Mouse (Mus musculus): ENCODE results near the gene Foxj3. TPM values are rescaled to one million over a fixed set of nuclear protein-coding genes. Genes with fewer than 3 reads are reported as not detected.

Foxj3 gene
- polyA plus RNA-seq, 1 experiment = 48.6 TPM

DNA sequence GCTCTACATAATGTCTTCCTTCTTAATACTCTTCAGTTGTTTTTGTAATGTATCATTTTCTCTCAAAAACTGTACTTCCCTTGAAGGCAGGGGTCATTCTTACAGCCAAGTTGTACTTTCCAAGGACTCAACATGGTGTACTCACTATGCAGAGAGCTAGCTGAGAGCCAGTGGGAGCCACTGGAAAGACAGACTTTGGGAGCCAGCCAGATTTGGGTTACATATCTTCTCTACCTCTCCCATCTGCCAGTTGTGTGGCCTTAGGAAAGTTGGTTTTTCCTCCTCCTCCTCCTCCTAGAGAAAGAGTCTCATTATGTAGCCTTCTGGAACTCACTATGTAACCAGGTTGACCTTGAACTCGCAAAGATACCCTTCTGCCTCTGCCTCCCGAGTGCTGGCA lies 12.3 kb upstream of the Foxj3 start:
- Histone ChIP-seq H3K4me1 (ENCODE audit: control insufficient read depth, insufficient read depth, low read length) (no peaks in the 10 kb centered on the region), H3K4me3 (ENCODE audit: insufficient read depth, low read length) (no peak overlapping the region)
- no peak for TF ChIP-seq POLR2A (IDR thresholded peaks at IDR 0.05; ENCODE audit: low read depth, low read length)
- TF ChIP-seq CTCF (IDR thresholded peaks at IDR 0.05; ENCODE audit: borderline replicate concordance, insufficient read depth, low read length) = no peak

DNA sequence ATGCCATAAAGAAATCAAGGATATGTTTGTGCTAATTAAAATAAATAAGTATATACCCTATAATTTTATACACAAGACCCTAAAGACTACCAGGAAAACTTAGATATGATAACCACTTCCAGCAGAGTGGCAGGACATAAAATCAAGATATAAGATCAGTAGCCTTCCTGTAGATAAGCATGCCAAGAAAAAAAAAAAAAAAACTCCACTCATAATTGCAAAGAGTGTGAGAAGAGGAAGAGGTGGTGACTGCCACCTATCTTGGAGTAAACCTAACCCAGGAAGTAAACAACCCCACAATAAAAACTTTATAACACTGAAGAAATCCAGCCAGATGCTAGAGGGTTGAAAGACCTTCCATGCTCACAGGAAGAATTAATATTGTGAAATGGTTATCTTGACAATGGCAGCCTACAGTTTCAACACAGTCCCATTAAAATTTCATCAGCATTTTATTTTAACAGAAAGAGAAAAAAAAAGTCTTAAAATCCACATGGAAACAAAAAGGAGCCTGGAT lies 10.4 kb upstream of the Foxj3 start:
- Histone ChIP-seq H3K4me3 (ENCODE audit: insufficient read depth, low read length) (no peak overlapping the region), H3K27ac (ENCODE audit: insufficient read depth, low read length) (no peak overlapping the region), H3K4me1 (ENCODE audit: control insufficient read depth, insufficient read depth, low read length) (no peaks in the 10 kb centered on the region)
- TF ChIP-seq POLR2A (IDR thresholded peaks at IDR 0.05; ENCODE audit: low read depth, low read length) (no peak), CTCF (IDR thresholded peaks at IDR 0.05; ENCODE audit: borderline replicate concordance, insufficient read depth, low read length) (no peak)

More for the DNA sequence above, 12.3 kb upstream of the Foxj3 start:
- no peak overlapping the region for H3K27ac ChIP-seq (ENCODE audit: insufficient read depth, low read length)

- Histone ChIP-seq H3K4me1 (ENCODE audit: control insufficient read depth, insufficient read depth, low read length) (peaks cover 3% of the 10 kb centered on the region; the same call in 1 of the 2 replicates), H3K27ac (ENCODE audit: insufficient read depth, low read length) (no peak overlapping the region), H3K4me3 (ENCODE audit: insufficient read depth, low read length) (no peak overlapping the region)
- TF ChIP-seq POLR2A (IDR thresholded peaks at IDR 0.05; ENCODE audit: low read depth, low read length) = no peak
These were observed 5.0 kb upstream of the Foxj3 start for GRCm38 (mm10) chr4:119531813-119532212.

DNA sequence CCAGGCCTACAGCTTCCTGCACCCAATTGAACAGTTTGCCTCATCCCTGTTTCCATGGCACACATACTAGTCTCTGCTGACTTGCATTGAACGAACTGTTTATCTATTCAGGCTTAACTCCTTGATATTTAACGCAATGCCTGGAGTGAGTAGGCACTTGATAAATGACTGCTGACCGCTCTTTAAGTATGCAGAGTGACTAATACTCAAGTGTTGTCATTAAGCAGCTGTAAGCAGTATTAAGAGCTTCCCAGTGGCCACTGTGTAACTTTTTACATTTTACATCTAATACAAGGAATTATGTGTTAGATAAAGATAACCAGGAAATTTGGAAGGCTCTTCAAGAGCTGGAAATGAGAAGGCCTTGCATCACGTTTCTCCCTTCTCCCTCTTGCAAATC lies 1.7 kb upstream of the Foxj3 start:
- H3K27ac ChIP-seq (ENCODE audit: insufficient read depth, low read length) = no peak overlapping the region
- peaks cover 3% of the 10 kb centered on the region; the same call in 1 of the 2 replicates for H3K4me1 ChIP-seq (ENCODE audit: control insufficient read depth, insufficient read depth, low read length)
- H3K4me3 ChIP-seq (ENCODE audit: insufficient read depth, low read length) = no peak overlapping the region
- no peak for TF ChIP-seq CTCF (IDR thresholded peaks at IDR 0.05; ENCODE audit: borderline replicate concordance, insufficient read depth, low read length)
- TF ChIP-seq POLR2A (IDR thresholded peaks at IDR 0.05; ENCODE audit: low read depth, low read length) = no peak

DNA sequence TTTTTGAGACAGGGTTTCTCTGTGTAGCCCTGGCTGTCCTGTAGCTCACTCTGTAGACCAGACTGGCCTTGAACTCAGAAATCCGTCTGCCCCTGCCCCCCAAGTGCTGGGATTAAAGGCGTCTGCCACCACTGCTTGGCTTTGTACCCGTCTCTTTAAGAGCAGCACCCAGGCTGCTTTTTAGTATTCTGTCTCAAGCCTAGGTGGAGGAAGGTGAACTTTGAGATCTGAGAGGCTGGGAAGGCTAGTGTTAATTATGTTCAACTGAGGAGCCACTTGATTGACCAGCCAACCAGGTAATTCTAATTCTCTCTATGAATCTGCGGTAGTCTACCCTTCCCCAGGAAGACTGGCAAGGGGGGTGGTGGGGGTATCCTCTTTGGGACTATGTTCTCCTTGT lies 632 bp downstream of the Foxj3 start:
- H3K4me1 ChIP-seq (ENCODE audit: control insufficient read depth, insufficient read depth, low read length) = peaks cover 3% of the 10 kb centered on the region; the same call in 1 of the 2 replicates
- no peak overlapping the region for H3K4me3 ChIP-seq (ENCODE audit: insufficient read depth, low read length)
- no peak overlapping the region for H3K27ac ChIP-seq (ENCODE audit: insufficient read depth, low read length)
- no peak for TF ChIP-seq CTCF (IDR thresholded peaks at IDR 0.05; ENCODE audit: borderline replicate concordance, insufficient read depth, low read length)
- no peak for TF ChIP-seq POLR2A (IDR thresholded peaks at IDR 0.05; ENCODE audit: low read depth, low read length)

GRCm38 (mm10) chr4:119539031-119539824 lies 2.4 kb downstream of the Foxj3 start, which contains the start of gene Frg2f1:
Frg2f1 (minus strand) TSS chr4:119539529.
- peaks cover 3% of the 10 kb centered on the region; the same call in 1 of the 2 replicates for H3K4me1 ChIP-seq (ENCODE audit: control insufficient read depth, insufficient read depth, low read length)
- peak within 1 kb of the TSS; percentile 67 for H3K4me3 ChIP-seq (ENCODE audit: insufficient read depth, low read length)
- peak within 1 kb of the TSS; percentile 85 for H3K27ac ChIP-seq (ENCODE audit: insufficient read depth, low read length)
- TF ChIP-seq POLR2A (IDR thresholded peaks at IDR 0.05; ENCODE audit: low read depth, low read length) = peak; percentile 62
- no peak for TF ChIP-seq CTCF (IDR thresholded peaks at IDR 0.05; ENCODE audit: borderline replicate concordance, insufficient read depth, low read length)

DNA sequence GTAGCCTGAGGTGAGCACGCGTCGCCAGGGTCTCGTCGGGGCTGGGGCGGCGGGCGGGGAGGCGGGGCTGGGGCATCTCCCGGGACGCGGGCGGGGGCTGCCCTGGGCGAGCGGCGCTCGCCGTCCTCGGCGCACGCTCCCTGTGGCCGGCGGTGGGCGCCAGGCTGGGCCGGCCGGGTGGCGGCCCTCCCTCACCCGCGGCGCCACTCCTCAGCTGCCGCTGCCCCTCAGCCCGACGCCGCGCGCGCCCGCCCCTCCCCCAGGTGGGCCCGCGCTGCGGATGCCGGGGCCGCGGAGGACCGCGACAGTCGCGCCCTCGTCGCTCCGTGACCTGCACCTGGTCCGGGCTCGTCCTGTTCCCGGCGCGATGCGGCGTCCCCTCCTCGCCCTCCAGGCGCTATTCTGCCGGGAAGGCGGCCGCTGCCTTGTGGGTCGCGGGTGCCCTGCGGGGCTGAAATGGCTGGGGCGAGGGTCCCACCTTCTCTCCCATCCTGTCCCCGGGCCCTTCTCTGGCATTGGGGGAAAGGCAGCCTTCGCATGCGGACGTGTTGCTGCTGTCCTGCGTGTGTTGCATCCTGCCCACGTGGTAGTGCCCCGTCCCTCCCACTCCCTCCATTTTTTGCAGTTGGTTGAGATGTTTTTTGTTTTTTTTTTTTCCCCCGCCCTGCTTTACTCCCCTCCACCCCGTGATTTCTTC lies 3.2 kb downstream of the Foxj3 start:
- peak overlapping the region; percentile 67 for H3K4me3 ChIP-seq (ENCODE audit: insufficient read depth, low read length)
- TF ChIP-seq CTCF (IDR thresholded peaks at IDR 0.05; ENCODE audit: borderline replicate concordance, insufficient read depth, low read length) (no peak), POLR2A (IDR thresholded peaks at IDR 0.05; ENCODE audit: low read depth, low read length) (peak; percentile 62; the same call in 1 of the 2 replicates)
- peaks cover under 1% of the 10 kb centered on the region; the same call in 1 of the 2 replicates for H3K4me1 ChIP-seq (ENCODE audit: control insufficient read depth, insufficient read depth, low read length)
- peak overlapping the region; percentile 83 for H3K27ac ChIP-seq (ENCODE audit: insufficient read depth, low read length)

DNA sequence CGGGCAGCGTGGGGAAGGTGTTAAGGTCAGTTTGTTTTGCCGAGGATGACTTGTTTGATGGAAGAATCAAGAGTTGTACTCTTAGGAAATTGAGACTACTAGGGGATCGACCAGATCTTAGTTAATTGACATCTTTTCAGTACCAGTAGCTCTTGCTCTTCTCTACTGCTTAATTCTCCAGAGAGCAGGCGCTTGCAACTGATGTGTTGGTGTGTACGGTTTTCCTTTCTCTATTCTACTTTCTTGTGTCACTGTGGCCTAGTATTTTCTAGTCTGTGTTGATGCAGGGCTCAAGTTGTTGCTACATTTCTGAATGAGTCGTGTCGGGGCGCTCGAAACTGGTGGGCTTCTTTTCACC lies 3.7 kb downstream of the Foxj3 start:
- Histone ChIP-seq H3K4me3 (ENCODE audit: insufficient read depth, low read length) (peak overlapping the region; percentile 67), H3K27ac (ENCODE audit: insufficient read depth, low read length) (peak overlapping the region; percentile 10; the same call in 1 of the 2 replicates), H3K4me1 (ENCODE audit: control insufficient read depth, insufficient read depth, low read length) (no peaks in the 10 kb centered on the region; the same call in 1 of the 2 replicates)
- TF ChIP-seq CTCF (IDR thresholded peaks at IDR 0.05; ENCODE audit: borderline replicate concordance, insufficient read depth, low read length) = no peak

- no peak overlapping the region for H3K4me3 ChIP-seq (ENCODE audit: insufficient read depth, low read length)
- TF ChIP-seq CTCF (IDR thresholded peaks at IDR 0.05; ENCODE audit: borderline replicate concordance, insufficient read depth, low read length) (no peak), POLR2A (IDR thresholded peaks at IDR 0.05; ENCODE audit: low read depth, low read length) (no peak)
- no peaks in the 10 kb centered on the region; the same call in 1 of the 2 replicates for H3K4me1 ChIP-seq (ENCODE audit: control insufficient read depth, insufficient read depth, low read length)
- H3K27ac ChIP-seq (ENCODE audit: insufficient read depth, low read length) = no peak overlapping the region
These were observed 14.1 kb downstream of the Foxj3 start for GRCm38 (mm10) chr4:119550864-119551263.

DNA sequence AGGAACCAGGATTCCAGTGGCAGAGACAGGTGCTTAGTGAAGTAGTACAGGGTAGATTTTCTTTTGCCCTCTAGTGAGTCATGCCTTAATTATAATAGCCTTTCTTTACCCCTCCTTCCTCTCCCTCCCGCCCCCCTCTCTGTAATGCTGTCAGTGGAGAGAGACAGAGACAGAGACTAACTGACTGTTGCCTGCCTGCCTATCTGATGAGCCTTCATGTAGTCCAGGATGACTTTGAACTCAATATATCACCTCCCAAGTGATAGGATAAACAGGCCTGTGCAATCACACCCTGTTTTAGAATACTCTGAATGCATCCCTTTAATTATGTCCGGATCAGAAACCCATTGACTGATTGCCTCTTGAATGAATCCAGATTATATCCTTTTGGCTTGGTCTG lies 18.7 kb downstream of the Foxj3 start:
- TF ChIP-seq CTCF (IDR thresholded peaks at IDR 0.05; ENCODE audit: borderline replicate concordance, insufficient read depth, low read length) (no peak), POLR2A (IDR thresholded peaks at IDR 0.05; ENCODE audit: low read depth, low read length) (no peak)
- no peaks in the 10 kb centered on the region; the same call in 1 of the 2 replicates for H3K4me1 ChIP-seq (ENCODE audit: control insufficient read depth, insufficient read depth, low read length)
- no peak overlapping the region for H3K27ac ChIP-seq (ENCODE audit: insufficient read depth, low read length)
- no peak overlapping the region for H3K4me3 ChIP-seq (ENCODE audit: insufficient read depth, low read length)
